Mouse (Mus musculus) spleen, adult 2 months (tissue): ENCODE measurements around the gene Dst.

Source experiments
- CTCF ChIP-seq: fragments of 200-500 bp; IDR thresholded peaks from 2 replicates; pipeline ENCODE4 v1.5.1; 2011; ENCODE audit warnings: mild to moderate bottlenecking, inconsistent platforms; ENCODE audit not compliant: insufficient read depth, insufficient read length, insufficient replicate concordance; ENCODE audit errors: extremely low read depth
- POLR2A ChIP-seq: fragments of 200-500 bp; IDR thresholded peaks from 2 replicates; pipeline ENCODE4 v1.6.1; 2011; ENCODE audit warnings: low read depth, low read length, inconsistent platforms

- TF ChIP-seq CTCF (no peak), POLR2A (no peak)
Measured at GRCm38 (mm10) chr1:34089011-34089410, 181.0 kb downstream of the Dst start.
